Mouse (Mus musculus) kidney, adult 11 months (tissue): ENCODE results near the gene Tmco5.
"Not testable (repeated sequence)": the region's sequence is repeated elsewhere in the genome, so short reads cannot be mapped to it uniquely, and the experiment has no call there.

ENCODE experiments used
- DNase-seq: peaks from one replicate; pipeline ENCODE4 v3.0.0; 2022

Tmco5 gene

GRCm38 (mm10) chr2:116923684-116924083 is 45.2 kb downstream of the Tmco5 start:
- DNase-seq, result no peak

GRCm38 (mm10) chr2:116924292-116924691 is 45.8 kb downstream of the Tmco5 start:
- no peak for DNase-seq

- no peak for DNase-seq
Observed at GRCm38 (mm10) chr2:116925230-116925629, 46.7 kb downstream of the Tmco5 start.

- no peak for DNase-seq
Observed at GRCm38 (mm10) chr2:116932218-116932617, 53.7 kb downstream of the Tmco5 start.

GRCm38 (mm10) chr2:116934236-116934635 is 55.7 kb downstream of the Tmco5 start:
- DNase-seq, result not testable (repeated sequence)

GRCm38 (mm10) chr2:116934776-116935175 is 56.3 kb downstream of the Tmco5 start:
- DNase-seq, result no peak

- no peak for DNase-seq
Observed at GRCm38 (mm10) chr2:116936371-116936770, 57.9 kb downstream of the Tmco5 start.

- DNase-seq, result no peak
Observed at GRCm38 (mm10) chr2:116937166-116937565, 58.7 kb downstream of the Tmco5 start.

GRCm38 (mm10) chr2:116941816-116942215 is 63.3 kb downstream of the Tmco5 start:
- no peak for DNase-seq
